Mouse (Mus musculus) hindbrain, embryonic 10.5 days (tissue): ENCODE results near the gene Gper1. TPM values are rescaled to one million over a fixed set of nuclear protein-coding genes. Genes with fewer than 3 reads are reported as not detected.

Experiments used
- DNase-seq: peaks from one replicate; pipeline ENCODE4 v3.0.0-alpha.2; 2017; ENCODE audit warnings: low spot score
- H3K27ac ChIP-seq: fragments of 300-500 bp; sonication (generic); 2 replicates; pipeline ENCODE4 v1.5.1; 2016; ENCODE audit warnings: mild to moderate bottlenecking, moderate library complexity
- H3K27me3 ChIP-seq: fragments of 300-500 bp; sonication (generic); 2 replicates; pipeline ENCODE4 v1.6.1; 2016; ENCODE audit warnings: mild to moderate bottlenecking; ENCODE audit not compliant: poor library complexity, insufficient read depth, severe bottlenecking
- H3K36me3 ChIP-seq: fragments of 300-500 bp; sonication (generic); 2 replicates; pipeline ENCODE4 v1.6.1; 2016; ENCODE audit warnings: mild to moderate bottlenecking, moderate library complexity
- H3K4me1 ChIP-seq: fragments of 300-500 bp; sonication (generic); replicated peaks from 2 replicates; pipeline ENCODE4 v1.6.1; 2016; ENCODE audit warnings: mild to moderate bottlenecking
- H3K4me3 ChIP-seq: fragments of 300-500 bp; sonication (generic); 2 replicates; pipeline ENCODE4 v1.5.1; 2016; ENCODE audit warnings: mild to moderate bottlenecking, moderate library complexity
- H3K9me3 ChIP-seq: fragments of 300-500 bp; sonication (generic); 2 replicates; pipeline ENCODE4 v1.6.1; 2016; ENCODE audit warnings: mild to moderate bottlenecking, moderate library complexity
- WGBS: fragments of 180-500 bp; shearing (Covaris S2); methylation state at CpG from one replicate; pipeline ENCODE4 v1.1.7; 2016; 5-methylcytosine and 5-hydroxymethylcytosine counted together
- polyA plus RNA-seq: library from polyadenylated mRNA; unstranded; fragments of >200 nt; fragmentation: Nextera tagmentation; extraction: Ambion mirVana; gene quantifications from 2 replicates; pipeline ENCODE4 v1.2.1, GENCODE M21; 2016

Gper1 gene
- polyA plus RNA-seq, 1 experiment from 2014 or later = 0.76 TPM

GRCm38 (mm10) chr5:139429818-139430341, 6.9 kb downstream of the Gper1 start:
- 68% methylated on average over 12 of the region's 12 CpGs for WGBS
- H3K36me3 ChIP-seq = 0 out of 2 replicates have a peak, but pooled peaks cover 6% of the 10 kb centered on the region
- DNase-seq = no peak
- H3K9me3 ChIP-seq = no peaks in the 10 kb centered on the region
- peaks cover 51% of the 10 kb centered on the region for H3K4me1 ChIP-seq
- H3K4me3 ChIP-seq = no peak overlapping the region
- no peaks in the 10 kb centered on the region for H3K27me3 ChIP-seq
- H3K27ac ChIP-seq = peak overlapping the region; percentile 59; the same call in 1 of the 2 replicates

GRCm38 (mm10) chr5:139432333-139432732, 9.4 kb downstream of the Gper1 start:
- no peaks in the 10 kb centered on the region for H3K36me3 ChIP-seq
- no peak overlapping the region for H3K4me3 ChIP-seq
- no peaks in the 10 kb centered on the region for H3K9me3 ChIP-seq
- WGBS = 70% methylated on average over 6 of the region's 6 CpGs
- H3K27me3 ChIP-seq = no peaks in the 10 kb centered on the region
- DNase-seq = no peak
- no peak overlapping the region for H3K27ac ChIP-seq
- H3K4me1 ChIP-seq = peaks cover 62% of the 10 kb centered on the region

- Histone ChIP-seq H3K4me3 (no peak overlapping the region), H3K36me3 (no peaks in the 10 kb centered on the region), H3K9me3 (no peaks in the 10 kb centered on the region), H3K27me3 (no peaks in the 10 kb centered on the region), H3K4me1 (peaks cover 60% of the 10 kb centered on the region), H3K27ac (no peak overlapping the region)
- no peak for DNase-seq
- 63% methylated on average over 7 of the region's 7 CpGs for WGBS
Measured at GRCm38 (mm10) chr5:139432747-139433508, 10.0 kb downstream of the Gper1 start.

- H3K9me3 ChIP-seq = no peaks in the 10 kb centered on the region
- peaks cover 64% of the 10 kb centered on the region for H3K4me1 ChIP-seq
- no peak for DNase-seq
- no peak overlapping the region for H3K27ac ChIP-seq
- H3K27me3 ChIP-seq = no peaks in the 10 kb centered on the region
- H3K4me3 ChIP-seq = no peak overlapping the region
- WGBS = 87% methylated on average over 9 of the region's 9 CpGs
- H3K36me3 ChIP-seq = no peaks in the 10 kb centered on the region
Measured at GRCm38 (mm10) chr5:139433842-139434568, 11.1 kb downstream of the Gper1 start.

- no peak overlapping the region for H3K4me3 ChIP-seq
- peaks cover 56% of the 10 kb centered on the region for H3K4me1 ChIP-seq
- no peaks in the 10 kb centered on the region for H3K36me3 ChIP-seq
- 45% methylated on average over 8 of the region's 8 CpGs for WGBS
- H3K9me3 ChIP-seq = no peaks in the 10 kb centered on the region
- peak overlapping the region; percentile 46; the same call in 1 of the 2 replicates for H3K27ac ChIP-seq
- DNase-seq = peak; percentile 44
- H3K27me3 ChIP-seq = no peaks in the 10 kb centered on the region
Measured at GRCm38 (mm10) chr5:139434940-139435339, 12.0 kb downstream of the Gper1 start.

GRCm38 (mm10) chr5:139437769-139438168, 14.8 kb downstream of the Gper1 start:
- Histone ChIP-seq H3K27me3 (no peaks in the 10 kb centered on the region), H3K36me3 (no peaks in the 10 kb centered on the region), H3K9me3 (no peaks in the 10 kb centered on the region), H3K4me3 (no peak overlapping the region), H3K27ac (no peak overlapping the region), H3K4me1 (peaks cover 43% of the 10 kb centered on the region)
- DNase-seq = no peak
- 95% methylated on average over 4 of the region's 4 CpGs for WGBS

GRCm38 (mm10) chr5:139438440-139438839, 15.5 kb downstream of the Gper1 start:
- Histone ChIP-seq H3K4me1 (peaks cover 47% of the 10 kb centered on the region), H3K4me3 (no peak overlapping the region), H3K27ac (peak overlapping the region; percentile 59), H3K9me3 (no peaks in the 10 kb centered on the region), H3K36me3 (no peaks in the 10 kb centered on the region), H3K27me3 (no peaks in the 10 kb centered on the region)
- DNase-seq = no peak
- WGBS = 90% methylated on average over 12 of the region's 12 CpGs

- WGBS = 93% methylated on average over 5 of the region's 5 CpGs
- Histone ChIP-seq H3K4me3 (no peak overlapping the region), H3K36me3 (no peaks in the 10 kb centered on the region), H3K27me3 (no peaks in the 10 kb centered on the region), H3K9me3 (no peaks in the 10 kb centered on the region), H3K27ac (no peak overlapping the region), H3K4me1 (peaks cover 27% of the 10 kb centered on the region)
- DNase-seq = no peak
Measured at GRCm38 (mm10) chr5:139440451-139440850, 17.5 kb downstream of the Gper1 start.

- Histone ChIP-seq H3K9me3 (no peaks in the 10 kb centered on the region), H3K36me3 (no peaks in the 10 kb centered on the region), H3K4me3 (no peak overlapping the region), H3K4me1 (peaks cover 26% of the 10 kb centered on the region), H3K27me3 (no peaks in the 10 kb centered on the region), H3K27ac (0 out of 2 replicates have a peak overlapping the region, but pooled peaks have one; percentile 3)
- no peak for DNase-seq
- WGBS = 95% methylated on average over 11 of the region's 11 CpGs
Measured at GRCm38 (mm10) chr5:139440926-139441725, 18.2 kb downstream of the Gper1 start.

GRCm38 (mm10) chr5:139441726-139442018, 18.7 kb downstream of the Gper1 start:
- WGBS = 91% methylated on average over 2 of the region's 2 CpGs
- H3K4me1 ChIP-seq = peaks cover 28% of the 10 kb centered on the region
- no peak for DNase-seq
- no peaks in the 10 kb centered on the region for H3K27me3 ChIP-seq
- H3K9me3 ChIP-seq = no peaks in the 10 kb centered on the region
- no peak overlapping the region for H3K4me3 ChIP-seq
- H3K36me3 ChIP-seq = no peaks in the 10 kb centered on the region
- H3K27ac ChIP-seq = no peak overlapping the region

- 70% methylated on average over 12 of the region's 12 CpGs for WGBS
- no peak for DNase-seq
- Histone ChIP-seq H3K4me3 (no peak overlapping the region), H3K9me3 (no peaks in the 10 kb centered on the region), H3K27ac (peak overlapping the region; percentile 29; the same call in 1 of the 2 replicates), H3K4me1 (peaks cover 28% of the 10 kb centered on the region), H3K36me3 (no peaks in the 10 kb centered on the region), H3K27me3 (no peaks in the 10 kb centered on the region)
Measured at GRCm38 (mm10) chr5:139442428-139442827, 19.5 kb downstream of the Gper1 start.

- WGBS = 74% methylated on average over 4 of the region's 4 CpGs
- Histone ChIP-seq H3K27me3 (no peaks in the 10 kb centered on the region), H3K36me3 (no peaks in the 10 kb centered on the region), H3K9me3 (no peaks in the 10 kb centered on the region), H3K27ac (0 out of 2 replicates have a peak overlapping the region, but pooled peaks have one; percentile 29), H3K4me3 (no peak overlapping the region), H3K4me1 (peaks cover 28% of the 10 kb centered on the region)
- DNase-seq = no peak
Measured at GRCm38 (mm10) chr5:139442962-139443361, 20.0 kb downstream of the Gper1 start.
